Mouse (Mus musculus): Measurements from ENCODE around the gene Rel.

- TF ChIP-seq CTCF (conservative IDR thresholded peaks at IDR 0.05; ENCODE audit: low read length), result no peak
- TF ChIP-seq POU5F1 (IDR thresholded peaks at IDR 0.05; ENCODE audit: borderline replicate concordance, low read length), result no peak
Observed at GRCm38 (mm10) chr11:23770760-23771506, at the start of gene Rel.

Data from E14TG2a.4 (cell line).